Mouse (Mus musculus): ENCODE data around the gene Dhdds. TPM values are rescaled to one million over a fixed set of nuclear protein-coding genes. Genes with fewer than 3 reads are reported as not detected.

The Dhdds gene
- total RNA-seq, 2 experiments from 2014 or later, result 61.4 to 62.2 TPM

DNA sequence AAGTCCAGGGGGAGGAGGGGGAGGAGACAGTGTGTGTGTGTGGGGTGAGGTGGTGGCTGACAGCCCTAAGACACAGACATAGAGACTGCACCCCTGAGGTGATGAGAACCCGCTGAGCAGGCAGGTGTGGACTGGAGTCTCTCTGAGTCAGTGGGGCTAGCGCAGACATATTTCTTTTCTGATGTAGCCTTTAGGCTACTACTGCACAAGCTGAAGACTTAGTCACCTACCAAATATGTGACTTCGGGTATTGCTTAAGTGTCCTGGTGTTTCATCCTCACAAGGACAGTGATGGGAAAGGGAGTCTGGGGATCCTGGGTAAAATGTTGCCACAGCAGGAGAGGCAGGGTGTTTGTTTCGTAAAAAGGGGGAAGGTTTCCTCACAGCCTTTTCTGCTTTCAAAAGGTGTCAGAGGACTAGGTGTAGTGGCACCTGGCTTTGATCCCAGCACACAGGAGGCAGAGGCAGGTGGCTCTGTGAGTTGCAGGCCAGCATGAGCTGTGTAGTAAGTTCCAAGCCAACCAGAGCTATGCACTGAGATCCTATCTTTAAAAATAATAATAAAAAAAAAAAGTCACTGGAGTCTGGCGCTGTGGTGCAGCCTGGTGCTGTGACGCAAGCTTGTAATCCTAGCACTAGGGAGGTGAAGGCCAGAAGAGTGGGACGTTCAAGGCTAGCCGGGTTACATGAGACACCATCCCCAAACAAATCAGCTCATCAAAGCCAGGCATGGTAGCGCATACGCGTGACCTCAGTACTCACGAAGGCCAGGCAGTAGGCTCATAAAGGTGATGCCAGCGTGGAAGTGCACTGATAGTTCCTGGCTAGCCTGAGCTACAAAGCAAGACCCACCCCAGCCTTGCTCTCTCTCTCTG is 60.1 kb downstream of the Dhdds start:
- DNase-seq (ENCODE audit: extremely low spot score in 1 of 2, low spot score in 2 of 2), result no peak
- TF ChIP-seq CTCF (IDR thresholded peaks at IDR 0.05), result no peak
- no peak overlapping the region for H3K27ac ChIP-seq
- intact Hi-C loops (cut with DNase I), result loop anchor here (5.0 kb wide), 1 partner anchor 148 kb away; no protein-coding TSS in a partner anchor
- no peak overlapping the region for H3K4me3 ChIP-seq

DNA sequence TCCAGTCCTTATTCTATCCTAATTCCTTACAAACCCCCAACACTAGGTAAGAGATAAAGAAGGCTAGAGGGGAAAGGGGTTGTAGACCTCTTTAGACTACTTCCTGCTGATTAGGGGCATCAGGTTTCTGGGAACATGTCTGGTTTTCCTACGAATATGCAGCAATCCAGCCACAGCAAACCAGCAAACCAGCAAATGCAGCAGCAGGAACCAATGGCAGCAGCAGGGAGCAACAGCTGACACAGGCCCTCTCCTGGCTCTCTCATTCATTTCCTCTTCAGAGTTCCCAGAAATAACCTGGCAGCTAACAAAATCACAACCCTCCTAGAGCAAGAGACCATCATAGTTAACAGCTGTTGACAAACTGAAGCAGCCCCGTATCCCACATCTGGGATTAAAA is 62.6 kb downstream of the Dhdds start:
- no peak for TF ChIP-seq CTCF (IDR thresholded peaks at IDR 0.05)
- intact Hi-C loops (cut with DNase I), result no loop called here
- no peak overlapping the region for H3K4me3 ChIP-seq
- no peak overlapping the region for H3K27ac ChIP-seq
- no peak for DNase-seq (ENCODE audit: extremely low spot score in 1 of 2, low spot score in 2 of 2)

DNA sequence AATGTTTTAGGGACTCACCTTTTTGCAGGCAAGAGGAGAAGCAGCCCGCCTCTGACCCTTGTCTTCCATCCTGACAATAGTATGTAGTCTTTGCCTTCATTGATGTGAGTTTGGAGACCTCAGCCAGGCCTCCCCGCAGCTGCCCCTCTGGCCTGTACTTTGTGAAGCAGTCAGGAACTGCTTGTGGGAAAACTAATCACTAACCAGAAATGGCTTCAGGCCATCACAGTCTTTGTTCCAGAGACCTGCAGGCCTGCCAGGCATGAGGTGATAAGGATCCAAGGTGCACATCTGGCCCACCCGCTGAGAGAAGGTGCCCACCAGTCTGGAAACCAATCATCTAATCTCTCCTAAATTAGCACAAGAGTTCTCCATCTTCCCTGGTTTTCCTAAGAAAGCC is 68.9 kb downstream of the Dhdds start:
- Histone ChIP-seq H3K4me3 (no peak overlapping the region), H3K27ac (no peak overlapping the region)
- intact Hi-C loops (cut with DNase I), result no loop called here
- TF ChIP-seq CTCF (IDR thresholded peaks at IDR 0.05), result no peak
- DNase-seq (ENCODE audit: extremely low spot score in 1 of 2, low spot score in 2 of 2), result no peak

DNA sequence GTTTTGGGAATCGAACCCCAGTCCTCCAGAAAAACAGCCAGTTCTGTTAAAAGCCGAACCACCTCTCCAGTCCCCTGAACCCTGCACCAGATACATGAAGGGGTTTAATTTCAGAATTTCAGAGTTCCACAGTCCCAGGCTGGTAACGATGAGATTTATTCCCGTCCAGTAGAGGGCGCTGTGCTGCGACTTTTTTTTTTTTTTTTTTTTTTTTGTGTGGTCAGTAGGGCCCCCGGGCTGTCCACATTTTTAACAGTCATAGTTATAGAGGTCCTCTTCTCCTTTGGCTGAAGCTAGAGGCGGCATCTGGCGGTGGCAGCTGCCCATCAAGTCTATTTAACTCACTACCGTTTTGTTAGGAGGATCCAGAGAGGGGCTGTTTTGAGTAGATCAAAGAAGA is 69.4 kb downstream of the Dhdds start:
- Histone ChIP-seq H3K27ac (no peak overlapping the region), H3K4me3 (no peak overlapping the region)
- no peak for DNase-seq (ENCODE audit: extremely low spot score in 1 of 2, low spot score in 2 of 2)
- peak; percentile 63 for TF ChIP-seq CTCF (IDR thresholded peaks at IDR 0.05)
- intact Hi-C loops (cut with DNase I), result no loop called here

DNA sequence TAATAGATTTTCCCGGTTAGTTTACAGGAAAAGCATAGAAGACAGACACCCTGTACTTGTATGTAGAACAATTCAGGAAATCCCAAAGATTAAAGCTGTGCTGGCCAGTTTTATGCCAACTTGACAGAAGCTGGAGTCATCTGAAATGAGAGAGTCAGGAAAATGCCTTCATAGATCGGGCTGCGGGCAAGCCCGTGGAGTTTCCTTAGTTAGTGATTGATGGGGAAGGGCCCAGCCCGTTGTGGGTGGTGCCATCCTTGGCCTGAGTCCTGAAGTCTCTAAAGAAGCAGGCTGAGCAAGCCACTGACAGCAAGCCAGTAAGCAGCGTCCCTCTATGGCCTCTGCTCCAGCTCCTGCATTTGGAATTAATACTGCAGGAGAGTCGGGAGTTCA is 71.4 kb downstream of the Dhdds start:
- intact Hi-C loops (cut with DNase I), result no loop called here
- no peak overlapping the region for H3K4me3 ChIP-seq
- no peak for DNase-seq (ENCODE audit: extremely low spot score in 1 of 2, low spot score in 2 of 2)
- H3K27ac ChIP-seq, result no peak overlapping the region
- TF ChIP-seq CTCF (IDR thresholded peaks at IDR 0.05), result no peak

DNA sequence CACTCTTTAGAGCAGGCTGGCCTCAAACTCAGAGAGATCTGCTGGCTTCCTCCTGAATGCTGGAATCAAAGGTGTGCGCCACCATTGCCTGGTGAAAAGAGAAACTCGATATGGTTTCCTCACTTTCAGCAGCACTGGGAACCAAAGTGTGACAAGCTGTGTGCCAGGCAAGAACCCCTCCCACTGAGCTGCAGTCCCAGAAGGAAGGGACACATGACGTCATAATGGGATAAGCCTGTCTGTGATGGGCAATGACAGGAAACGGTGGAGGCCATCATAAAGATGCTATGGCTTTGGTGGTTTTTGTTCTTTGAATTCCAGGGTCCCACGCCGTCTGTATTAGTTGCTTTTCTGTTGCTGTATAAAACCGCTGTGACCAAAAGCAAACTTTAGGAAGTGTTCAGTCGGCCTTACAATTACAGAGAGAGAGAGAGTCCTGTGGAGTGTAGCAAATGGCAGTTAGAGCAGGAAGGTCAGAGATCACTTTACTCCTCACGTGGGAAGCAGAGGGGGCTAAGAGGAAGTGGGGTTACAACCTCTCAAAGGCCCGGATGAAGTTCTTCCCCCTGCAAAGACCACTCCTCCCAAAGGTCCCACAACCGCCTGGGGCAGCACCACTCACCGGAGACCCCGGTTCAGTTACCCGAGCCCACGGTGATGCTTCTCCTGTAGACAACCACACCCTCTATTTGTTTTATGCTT is 72.0 kb downstream of the Dhdds start:
- Histone ChIP-seq H3K27ac (no peak overlapping the region), H3K4me3 (no peak overlapping the region)
- no peak for TF ChIP-seq CTCF (IDR thresholded peaks at IDR 0.05)
- no peak for DNase-seq (ENCODE audit: extremely low spot score in 1 of 2, low spot score in 2 of 2)
- intact Hi-C loops (cut with DNase I), result no loop called here

DNA sequence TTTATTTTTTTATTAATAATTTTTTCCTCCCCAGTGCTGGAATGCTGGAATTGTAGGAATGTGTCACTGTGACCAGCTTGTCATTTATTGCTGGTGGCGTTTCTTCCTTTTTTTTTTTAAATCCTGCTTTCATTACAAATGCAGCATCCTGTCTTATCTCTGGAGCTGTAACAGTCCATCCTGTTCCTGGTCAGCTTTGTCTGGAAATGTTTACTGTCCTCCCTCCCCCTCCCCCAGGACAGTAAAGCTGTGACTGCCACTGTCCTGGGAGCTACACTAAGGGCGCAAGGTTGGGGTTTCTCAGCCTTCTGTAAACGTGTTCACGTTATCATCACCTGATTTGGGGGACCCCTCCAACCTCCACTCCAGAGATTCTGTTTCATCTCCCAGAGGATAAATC is 75.5 kb downstream of the Dhdds start:
- Histone ChIP-seq H3K27ac (no peak overlapping the region), H3K4me3 (no peak overlapping the region)
- no peak for DNase-seq (ENCODE audit: extremely low spot score in 1 of 2, low spot score in 2 of 2)
- no peak for TF ChIP-seq CTCF (IDR thresholded peaks at IDR 0.05)
- intact Hi-C loops (cut with DNase I), result no loop called here

DNA sequence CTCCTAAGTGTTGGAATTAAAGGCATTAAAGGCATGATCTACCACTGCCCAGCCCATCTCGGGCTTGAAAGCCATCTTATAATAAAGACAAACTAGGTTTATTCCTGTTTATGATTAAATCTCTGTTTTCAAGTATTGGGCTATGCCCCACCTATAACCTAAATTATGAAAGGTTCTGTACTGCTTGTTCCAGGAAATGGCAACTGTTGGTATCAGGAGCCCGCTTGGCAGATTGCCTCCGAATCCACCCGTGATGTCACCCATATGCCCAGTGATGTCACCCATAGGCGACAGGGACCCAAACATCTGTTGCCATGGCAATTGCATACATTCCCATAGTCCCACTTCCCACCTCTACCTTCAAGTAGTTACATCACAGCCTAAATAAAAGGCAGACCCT is 77.0 kb downstream of the Dhdds start:
- intact Hi-C loops (cut with DNase I), result no loop called here
- TF ChIP-seq CTCF (IDR thresholded peaks at IDR 0.05), result no peak
- Histone ChIP-seq H3K27ac (no peak overlapping the region), H3K4me3 (no peak overlapping the region)
- no peak for DNase-seq (ENCODE audit: extremely low spot score in 1 of 2, low spot score in 2 of 2)

Other genes with a start within 250 kb of the Dhdds start
- gene Arid1a, start 244.1 kb downstream of the Dhdds start, total RNA-seq (2021), result 10 to 100 TPM; 90.9 to 98.6 TPM
- gene Rps6ka1, start 113.1 kb downstream of the Dhdds start, total RNA-seq (2021), result 10 to 100 TPM; 11.8 to 12.6 TPM
- 10 to 100 TPM; 87.8 to 99.8 TPM for gene Hmgn2, start 32.3 kb downstream of the Dhdds start, total RNA-seq (2021)
- not detected for gene Lin28a, start 17.9 kb upstream of the Dhdds start, total RNA-seq (2021)
- gene Zfp683, start 52.9 kb upstream of the Dhdds start, total RNA-seq (2021), result not detected
- gene Crybg2, start 59.9 kb upstream of the Dhdds start, total RNA-seq (2021), result 1 to 10 TPM; 2.3 to 2.4 TPM
- gene Cd52, start 94.2 kb upstream of the Dhdds start, total RNA-seq (2021), result 1 to 10 TPM; 2.6 to 3.3 TPM
- gene Ubxn11, start 101.7 kb upstream of the Dhdds start, total RNA-seq (2021), result 10 to 100 TPM; 39.7 to 47.1 TPM
- gene Sh3bgrl3, start 127.9 kb upstream of the Dhdds start, total RNA-seq (2021), result 100 to 1,000 TPM; 185 to 191 TPM
- 10 to 100 TPM; 14.9 to 16.5 TPM for gene Cep85, start 186.2 kb upstream of the Dhdds start, total RNA-seq (2021)
- gene Gm7534, start 202.1 kb upstream of the Dhdds start, total RNA-seq (2021), result not detected
- not detected for gene Catsper4, start 226.5 kb upstream of the Dhdds start, total RNA-seq (2021)
- gene Cnksr1, start 237.5 kb upstream of the Dhdds start, total RNA-seq (2021), result under 1 TPM; 0.32 to 0.58 TPM
- gene E130218I03Rik, start 242.7 kb upstream of the Dhdds start, total RNA-seq (2021), result not detected
- 10 to 100 TPM; 11.6 to 12.9 TPM for gene Zfp593, start 244.7 kb upstream of the Dhdds start, total RNA-seq (2021)
- gene Gm30191, start 246.0 kb upstream of the Dhdds start, total RNA-seq (2021), result not detected